Comparison of ENCODE assay signal across 10 mouse cellular contexts in genomic region chr15:88174326-88174725, GRCm38 (mm10).
DNase-seq lines count a peak whose midpoint lies in the region; ATAC-seq and TF ChIP-seq lines count a peak whose summit lies in the region.
"Had no signal": no experiment of that assay in that cellular context is flagged by ENCODE, and none has a peak within 500 bp of the region (broad histone marks: within the 10 kb centered on the region; RNA-seq: fewer than 3 reads in every experiment).

No protein-coding gene starts in this region.

- H3K36me3 ChIP-seq in intestine, postnatal 0 days (ENCODE audit: control insufficient read depth, insufficient read depth), result no peaks in the 10 kb centered on the region
- no peaks in the 10 kb centered on the region for H3K36me3 ChIP-seq in intestine, embryonic 16.5 days (ENCODE audit: control insufficient read depth, insufficient read depth, low read length)
- H3K36me3 ChIP-seq in hindbrain, postnatal 0 days (ENCODE audit: insufficient read depth, low read length), result no peaks in the 10 kb centered on the region
- H3K36me3 ChIP-seq: hindbrain, embryonic 15.5 days had no signal

- TF ChIP-seq CTCF in intestine, postnatal 0 days (IDR thresholded peaks at IDR 0.05; ENCODE audit: low read depth), result peak; percentile 17
- peak; percentile 19; the same call in 1 of the 2 replicates for TF ChIP-seq CTCF in hindbrain, postnatal 0 days (IDR thresholded peaks at IDR 0.05; ENCODE audit: low read depth)

- H3K27me3 ChIP-seq in intestine, postnatal 0 days (replicated peaks; ENCODE audit: control insufficient read depth, insufficient read depth, low read length), result no peaks in the 10 kb centered on the region
- no peaks in the 10 kb centered on the region for H3K27me3 ChIP-seq in intestine, embryonic 16.5 days (replicated peaks; ENCODE audit: control insufficient read depth, insufficient read depth, low read length)
- H3K27me3 ChIP-seq in hindbrain, postnatal 0 days (ENCODE audit: insufficient read depth, low read length), result no peaks in the 10 kb centered on the region
- H3K27me3 ChIP-seq: hindbrain, embryonic 15.5 days; Patski had no signal

- no peaks in the 10 kb centered on the region for H3K9me3 ChIP-seq in intestine, postnatal 0 days (ENCODE audit: control insufficient read depth)
- H3K9me3 ChIP-seq in intestine, embryonic 16.5 days (ENCODE audit: control insufficient read depth, low read length), result no peaks in the 10 kb centered on the region
- H3K9me3 ChIP-seq in hindbrain, postnatal 0 days (ENCODE audit: low read length), result no peaks in the 10 kb centered on the region
- H3K9me3 ChIP-seq: hindbrain, embryonic 15.5 days had no signal

- no peak overlapping the region for H3K4me3 ChIP-seq in intestine, postnatal 0 days (ENCODE audit: low read depth, low read length)
- no peak overlapping the region for H3K4me3 ChIP-seq in intestine, embryonic 16.5 days (ENCODE audit: low read length)
- H3K4me3 ChIP-seq in hindbrain, postnatal 0 days (ENCODE audit: low read length), result no peak overlapping the region
- H3K4me3 ChIP-seq: hindbrain, embryonic 15.5 days had no signal

- ATAC-seq in intestine, postnatal 0 days, result no peak
- ATAC-seq in intestine, embryonic 16.5 days, result no peak
- no peak for ATAC-seq in hindbrain, postnatal 0 days
- ATAC-seq: Patski had no signal

- H3K4me1 ChIP-seq in intestine, postnatal 0 days (replicated peaks; ENCODE audit: control insufficient read depth, insufficient read depth, low read length), result no peaks in the 10 kb centered on the region
- H3K4me1 ChIP-seq in intestine, embryonic 16.5 days (ENCODE audit: control insufficient read depth, insufficient read depth, low read length), result no peaks in the 10 kb centered on the region
- H3K4me1 ChIP-seq in hindbrain, postnatal 0 days (ENCODE audit: insufficient read depth, low read length), result no peaks in the 10 kb centered on the region

- WGBS in intestine, postnatal 0 days, result 35% methylated on average over 3 of the region's 3 CpGs
- 35% methylated on average over 3 of the region's 3 CpGs for WGBS in intestine, embryonic 16.5 days
- WGBS in hindbrain, postnatal 0 days, result 32% methylated on average over 3 of the region's 3 CpGs

- H3K9ac ChIP-seq in intestine, postnatal 0 days (ENCODE audit: low read depth, low read length), result no peak overlapping the region
- no peak overlapping the region for H3K9ac ChIP-seq in intestine, embryonic 16.5 days (ENCODE audit: low read depth, low read length)
- H3K9ac ChIP-seq in hindbrain, postnatal 0 days (replicated peaks; ENCODE audit: low read length), result no peak overlapping the region
- H3K9ac ChIP-seq: hindbrain, embryonic 15.5 days had no signal

- no peak overlapping the region for H3K4me2 ChIP-seq in intestine, postnatal 0 days (replicated peaks; ENCODE audit: low read depth)
- H3K4me2 ChIP-seq in intestine, embryonic 16.5 days (ENCODE audit: low read depth, low read length), result no peak overlapping the region
- H3K4me2 ChIP-seq in hindbrain, postnatal 0 days (ENCODE audit: low read depth, low read length), result no peak overlapping the region
- H3K4me2 ChIP-seq: hindbrain, embryonic 15.5 days had no signal

- H3K27ac ChIP-seq in intestine, postnatal 0 days (ENCODE audit: low read depth, low read length), result no peak overlapping the region
- no peak overlapping the region for H3K27ac ChIP-seq in intestine, embryonic 16.5 days (ENCODE audit: low read length)
- H3K27ac ChIP-seq in hindbrain, postnatal 0 days, result no peak overlapping the region
- H3K27ac ChIP-seq: hindbrain, embryonic 15.5 days had no signal

- DNase-seq in urinary bladder, postnatal 14 days (ENCODE audit: low spot score), result peak; percentile 13
- DNase-seq in urinary bladder, postnatal 4 days (ENCODE audit: low spot score in 2 of 2), result no peak
- DNase-seq in hindbrain, postnatal 0 days (ENCODE audit: low spot score), result peak; percentile 52
- DNase-seq in layer of hippocampus, adult 11-12 months (ENCODE audit: low spot score), result no peak
- no peak for DNase-seq in spleen, postnatal 10 days (ENCODE audit: low spot score in 2 of 2)
- DNase-seq: cerebellum, postnatal 10 days had no signal

Comparison
In these comparisons a context has a peak if more than half of its experiments do, and no peak if none do; other contexts are left out.
1. DNase-seq: peak in urinary bladder, postnatal 14 days (single experiment) and hindbrain, postnatal 0 days (single experiment); none in urinary bladder, postnatal 4 days (0 of 2), layer of hippocampus, adult 11-12 months (single experiment) and spleen, postnatal 10 days (0 of 2).